Mouse (Mus musculus): ENCODE measurements around the gene Zfpm1.

DNA sequence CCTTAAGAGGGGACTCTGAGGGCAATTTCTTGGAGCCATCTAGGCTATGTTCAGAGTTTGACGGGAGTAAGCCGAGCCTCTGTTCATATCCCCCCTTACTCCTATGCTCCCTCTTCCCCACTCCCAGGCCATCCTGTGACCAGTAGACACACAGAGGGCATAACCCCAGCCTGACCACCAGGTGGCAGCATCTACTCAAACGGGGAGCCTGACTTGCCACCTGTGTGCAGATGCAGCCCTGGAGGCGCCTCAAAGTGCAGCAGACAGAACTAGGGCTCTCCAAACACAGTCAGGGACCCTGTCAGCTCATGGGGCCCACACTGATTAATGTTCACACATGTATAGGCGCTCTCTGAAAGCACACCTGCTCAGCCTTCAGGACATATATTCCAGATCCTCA is 8.8 kb upstream of the Zfpm1 start:
- TF ChIP-seq POLR2A (IDR thresholded peaks at IDR 0.05; ENCODE audit: extremely low read depth, insufficient read depth, low read length) (no peak), CTCF (IDR thresholded peaks at IDR 0.05; ENCODE audit: extremely low read depth, insufficient read depth, low read length) (peak; percentile 96)

Data from cortical plate, adult 2 months (tissue).